Mouse (Mus musculus) CH12.LX (cell line): ENCODE measurements around the gene Cep63. TPM values are rescaled to one million over a fixed set of nuclear protein-coding genes. Genes with fewer than 3 reads are reported as not detected.
A peak's percentile ranks its signal among the peaks of the same experiment; 100 is the strongest.

Experiments used
- DNase-seq: peaks from one replicate; pipeline ENCODE4 v3.0.0-alpha.2; 2013; ENCODE audit errors: extremely low read depth
- H3K27ac ChIP-seq: 2 replicates; pipeline ENCODE4 v1.5.1; 2012; ENCODE audit warnings: low read depth, mild to moderate bottlenecking, control low read depth, moderate library complexity; ENCODE audit not compliant: insufficient read depth
- H3K27me3 ChIP-seq: replicated peaks from 2 replicates; pipeline ENCODE3; 2012; ENCODE audit warnings: inconsistent platforms
- H3K36me3 ChIP-seq, 2 experiments: replicated peaks in 1 of 2; 2 replicates each; pipeline versions ENCODE3 to v1.6.1; 2012; ENCODE audit warnings: inconsistent platforms in 1 of 2, low read length in 1 of 2, mild to moderate bottlenecking in 1 of 2, mixed read lengths in 1 of 2, moderate library complexity in 1 of 2; ENCODE audit not compliant: control insufficient read depth in 1 of 2, insufficient read depth in 1 of 2
- H3K4me1 ChIP-seq, 2 experiments: 2 replicates each; pipeline ENCODE4 v1.6.1; 2012; ENCODE audit warnings: inconsistent platforms in 1 of 2, moderate library complexity in 1 of 2; ENCODE audit not compliant: insufficient read depth in 2 of 2, control insufficient read depth in 1 of 2
- H3K4me2 ChIP-seq: 2 replicates; pipeline ENCODE4 v1.6.1; 2012; ENCODE audit warnings: low read depth, mild to moderate bottlenecking, control low read depth; ENCODE audit not compliant: poor library complexity, insufficient read depth, severe bottlenecking
- H3K4me3 ChIP-seq, 3 experiments: fragments of 150-350 bp in 1 of 3; sonication (generic) in 1 of 3; replicated peaks in 1 of 3; 2 replicates each; pipeline versions ENCODE3 to v1.5.1; 2011 to 2012; ENCODE audit warnings: low read depth in 2 of 3, low read length in 2 of 3, mild to moderate bottlenecking in 2 of 3, moderate library complexity in 2 of 3, control low read depth in 1 of 3, improper control_type of control experiment in 1 of 3, inconsistent platforms in 1 of 3, mixed read lengths in 1 of 3; ENCODE audit not compliant: poor library complexity in 1 of 3
- H3K79me2 ChIP-seq: replicated peaks from 2 replicates; pipeline ENCODE4 v1.6.1; 2012; ENCODE audit warnings: mild to moderate bottlenecking, moderate library complexity; ENCODE audit not compliant: control insufficient read depth, poor library complexity, insufficient read depth, severe bottlenecking; ENCODE audit errors: extremely low read depth
- H3K9ac ChIP-seq: 2 replicates; pipeline ENCODE4 v1.6.1; 2012; ENCODE audit warnings: low read depth, mild to moderate bottlenecking, control low read depth, moderate library complexity; ENCODE audit not compliant: insufficient read depth
- H3K9me3 ChIP-seq: replicated peaks from 2 replicates; pipeline ENCODE3; 2012; ENCODE audit warnings: low read length, inconsistent platforms, mixed read lengths
- BHLHE40 ChIP-seq: IDR thresholded peaks from 2 replicates; pipeline ENCODE4 v1.6.1; 2011; ENCODE audit warnings: mild to moderate bottlenecking, low read depth, low read length, improper control_type of control experiment
- CHD1 ChIP-seq: IDR thresholded peaks from 2 replicates; pipeline ENCODE4 v1.6.1; 2012; ENCODE audit warnings: low read depth, low read length, improper control_type of control experiment, inconsistent platforms
- CTCF ChIP-seq, 2 experiments: IDR thresholded peaks in 1 of 2; conservative IDR thresholded peaks in 1 of 2; 2 replicates each; pipeline ENCODE4 v1.5.1; 2011 to 2012; ENCODE audit warnings: low read depth in 2 of 2, low read length in 2 of 2, improper control_type of control experiment in 1 of 2, inconsistent platforms in 1 of 2, mild to moderate bottlenecking in 1 of 2, moderate library complexity in 1 of 2
- E2F4 ChIP-seq: IDR thresholded peaks from 2 replicates; pipeline ENCODE4 v1.6.1; 2011; ENCODE audit warnings: low read depth, low read length, improper control_type of control experiment; ENCODE audit not compliant: insufficient replicate concordance
- ELF1 ChIP-seq: IDR thresholded peaks from 2 replicates; pipeline ENCODE4 v1.6.1; 2014; ENCODE audit warnings: low read depth, mild to moderate bottlenecking, inconsistent platforms, low read length, improper control_type of control experiment
- ETS1 ChIP-seq: conservative IDR thresholded peaks from 2 replicates; pipeline ENCODE4 v1.6.1; 2012; ENCODE audit warnings: low read depth, mild to moderate bottlenecking, inconsistent platforms, low read length, improper control_type of control experiment, moderate library complexity
- HCFC1 ChIP-seq: IDR thresholded peaks from 2 replicates; pipeline ENCODE4 v1.6.1; 2012; ENCODE audit warnings: low read depth, mild to moderate bottlenecking, inconsistent platforms, low read length, improper control_type of control experiment
- JUND ChIP-seq: conservative IDR thresholded peaks from 2 replicates; pipeline ENCODE4 v1.6.1; 2011; ENCODE audit warnings: low read depth, low read length, improper control_type of control experiment
- MAZ ChIP-seq: IDR thresholded peaks from 2 replicates; pipeline ENCODE4 v1.6.1; 2012; ENCODE audit warnings: low read depth, mild to moderate bottlenecking, inconsistent platforms, low read length, improper control_type of control experiment, moderate library complexity
- POLR2A ChIP-seq: IDR thresholded peaks from 2 replicates; pipeline ENCODE4 v1.6.1; 2011; ENCODE audit warnings: low read depth, mild to moderate bottlenecking, improper control_type of control experiment, low read length
- POLR2AphosphoS2 ChIP-seq: IDR thresholded peaks from 2 replicates; pipeline ENCODE4 v1.6.1; 2011; ENCODE audit warnings: low read depth, low read length, improper control_type of control experiment
- RCOR1 ChIP-seq: conservative IDR thresholded peaks from 2 replicates; pipeline ENCODE4 v1.6.1; 2012; ENCODE audit warnings: low read depth, mild to moderate bottlenecking, inconsistent platforms, low read length, improper control_type of control experiment
- TBP ChIP-seq: conservative IDR thresholded peaks from 2 replicates; pipeline ENCODE4 v1.6.1; 2011; ENCODE audit warnings: low read depth, low read length, improper control_type of control experiment
- TCF12 ChIP-seq: IDR thresholded peaks from 2 replicates; pipeline ENCODE4 v1.6.1; 2014; ENCODE audit warnings: low read depth, mild to moderate bottlenecking, inconsistent platforms, low read length, improper control_type of control experiment
- ZMIZ1 ChIP-seq: IDR thresholded peaks from 2 replicates; pipeline ENCODE4 v1.6.1; 2012; ENCODE audit warnings: low read depth, mild to moderate bottlenecking, inconsistent platforms, low read length, improper control_type of control experiment
- ZNF384 ChIP-seq: IDR thresholded peaks from 2 replicates; pipeline ENCODE4 v1.6.1; 2012; ENCODE audit warnings: low read depth, low read length, improper control_type of control experiment, inconsistent platforms
- dilution Hi-C: fragments of 300-500 bp; cut with MboI; formaldehyde crosslinking; loops from 2 replicates; pipeline ENCODE4 v1.14.3; 2020; ENCODE audit warnings: low sequenced_read_pairs; ENCODE audit not compliant: extremely low pct_unique_long_range_greater_than_20kb, extremely low pct_ligation_motif_present
- in situ Hi-C: fragments of 300-500 bp; cut with MboI; formaldehyde crosslinking; loops from 3 replicates; pipeline ENCODE4 v1.14.3; 2019; ENCODE audit warnings: low sequenced_read_pairs, low pct_ligation_motif_present, low pct_unique_long_range_greater_than_20kb, mixed read lengths
- polyA plus RNA-seq: library from polyadenylated mRNA; unstranded; fragments of >175 nt; gene quantifications from 2 replicates; pipeline ENCODE4 v1.2.1, GENCODE M21; 2012; ENCODE audit warnings: low read depth; ENCODE audit not compliant: insufficient read length
- total RNA-seq, 2 experiments: library from RNA; depleted of rRNA; stranded (reverse); fragments of 300-350 nt in 1 of 2; fragments of >200 nt in 1 of 2; gene quantifications; 2 replicates each; pipeline ENCODE4 v1.2.3; 2012 to 2014

The Cep63 gene
- total and polyA plus RNA-seq, 3 experiments, result 18.7 to 45.6 (median 27.3) TPM

DNA sequence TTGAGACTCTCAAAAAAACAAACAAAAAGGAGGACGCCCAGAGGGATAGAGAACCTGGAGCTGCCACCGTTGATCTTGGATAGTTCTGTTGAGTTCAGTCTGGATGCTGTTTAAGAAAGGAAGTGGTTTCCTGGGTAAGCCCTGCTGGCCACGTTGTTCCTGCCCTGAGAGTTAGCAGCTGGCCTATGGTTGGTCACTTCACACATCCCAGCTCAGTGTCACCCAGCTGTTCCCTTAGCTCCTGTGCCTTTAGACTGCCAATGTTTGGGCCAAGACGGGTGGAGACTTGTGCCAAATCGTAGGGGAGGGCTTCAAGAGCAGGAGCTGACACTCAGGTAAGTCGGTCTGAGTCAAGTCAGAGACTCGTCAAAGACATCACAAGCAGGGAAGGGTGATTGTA lies 2.7 kb upstream of the Cep63 start:
- H3K9ac ChIP-seq, result no peak overlapping the region
- H3K4me1 ChIP-seq, result peaks cover 2 to 37% of the 10 kb centered on the region in 2 experiments; a peak in 3 of 4 replicates
- H3K4me2 ChIP-seq, result no peak overlapping the region
- in situ Hi-C loops (no loop called here), dilution Hi-C loops (no loop called here)
- no peaks in the 10 kb centered on the region for H3K27me3 ChIP-seq
- DNase-seq, result no peak
- peaks cover 5% of the 10 kb centered on the region for H3K79me2 ChIP-seq
- no peak overlapping the region for H3K27ac ChIP-seq
- no peaks in the 10 kb centered on the region for H3K9me3 ChIP-seq
- no peak overlapping the region for H3K4me3 ChIP-seq
- peaks cover 0 to 34% of the 10 kb centered on the region in 2 experiments for H3K36me3 ChIP-seq
- TF ChIP-seq POLR2AphosphoS2 (no peak), ZMIZ1 (no peak), TCF12 (no peak)

DNA sequence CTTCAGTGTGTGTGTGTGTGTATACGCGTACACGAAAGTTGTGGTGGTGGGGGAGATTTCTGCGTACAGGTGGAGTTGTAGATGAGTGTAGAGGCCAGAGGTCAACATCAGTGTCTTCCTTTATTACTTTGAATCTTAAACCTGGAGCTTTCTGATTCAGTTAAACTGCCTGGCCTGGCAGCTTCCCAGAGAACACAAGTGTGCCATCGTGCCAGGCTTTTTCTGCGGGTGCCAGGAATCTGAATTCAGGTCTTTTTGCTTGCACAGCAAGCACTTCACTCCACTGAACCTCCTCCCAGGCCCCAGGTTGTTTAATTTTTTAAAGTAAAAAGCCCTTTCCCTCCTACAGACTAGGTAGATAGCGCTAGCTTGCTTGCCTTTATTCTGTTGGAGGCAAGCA lies 1.1 kb upstream of the Cep63 start:
- Histone ChIP-seq H3K79me2 (peaks cover 9% of the 10 kb centered on the region), H3K4me3 (peak overlapping the region; percentile 82 to 100 (median 87)), H3K9me3 (no peaks in the 10 kb centered on the region), H3K27ac (no peak overlapping the region), H3K27me3 (no peaks in the 10 kb centered on the region), H3K9ac (peak overlapping the region; percentile 62), H3K4me2 (peak overlapping the region; percentile 39; the same call in 1 of the 2 replicates), H3K4me1 (peaks cover 2 to 48% of the 10 kb centered on the region in 2 experiments; a peak in 3 of 4 replicates), H3K36me3 (peaks cover 0 to 26% of the 10 kb centered on the region in 2 experiments)
- dilution Hi-C loops (no loop called here), in situ Hi-C loops (no loop called here)
- no peak for DNase-seq
- TF ChIP-seq JUND, result no peak
- no peak for TF ChIP-seq CHD1
- TF ChIP-seq POLR2A, result no peak
- TF ChIP-seq BHLHE40, result no peak
- TF ChIP-seq ZNF384, result no peak
- no peak for TF ChIP-seq TBP
- no peak for TF ChIP-seq E2F4
- no peak for TF ChIP-seq CTCF (conservative IDR thresholded peaks at IDR 0.05 in 1 of 2, IDR thresholded peaks at IDR 0.05 in 1 of 2; ENCODE audit: low read depth in 2 of 2, low read length in 2 of 2)

DNA sequence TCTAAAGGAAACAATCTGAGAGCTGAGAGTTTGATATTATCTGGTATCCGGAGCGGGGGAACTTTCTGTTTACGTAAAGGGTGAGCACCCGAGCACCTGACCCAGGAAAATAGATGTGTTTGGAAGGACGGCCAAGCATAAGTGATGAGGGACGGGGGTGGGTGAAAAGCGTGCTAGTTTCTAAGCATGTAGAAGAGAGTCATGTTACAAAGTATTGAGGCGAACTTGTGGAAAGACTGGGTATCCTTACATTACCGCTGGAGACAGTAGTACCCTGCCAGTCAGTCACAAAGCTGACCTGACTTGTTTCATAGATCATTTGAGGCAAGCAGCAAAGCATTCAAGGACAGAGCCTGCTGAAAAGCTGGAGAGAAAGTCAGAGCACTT lies 498 bp upstream of the Cep63 start:
- dilution Hi-C loops, result no loop called here
- H3K4me2 ChIP-seq, result peak overlapping the region; percentile 39
- TF ChIP-seq RCOR1, result no peak
- no peak for TF ChIP-seq MAZ
- no peak for TF ChIP-seq HCFC1
- TF ChIP-seq BHLHE40, result no peak
- no peak for TF ChIP-seq ELF1
- no peak for TF ChIP-seq ETS1
- no peaks in the 10 kb centered on the region for H3K27me3 ChIP-seq
- no peak for DNase-seq
- H3K9ac ChIP-seq, result peak overlapping the region; percentile 62
- peaks cover 0 to 48% of the 10 kb centered on the region in 2 experiments; a peak in 3 of 4 replicates for H3K4me1 ChIP-seq
- H3K36me3 ChIP-seq, result peaks cover 0 to 23% of the 10 kb centered on the region in 2 experiments
- in situ Hi-C loops, result no loop called here
- H3K9me3 ChIP-seq, result no peaks in the 10 kb centered on the region
- H3K27ac ChIP-seq, result no peak overlapping the region
- H3K4me3 ChIP-seq, result peak overlapping the region; percentile 82 to 100 (median 87)
- peaks cover 9% of the 10 kb centered on the region for H3K79me2 ChIP-seq
